Mouse (Mus musculus): Measurements from ENCODE around the gene AC134908.4.

The AC134908.4 gene

DNA sequence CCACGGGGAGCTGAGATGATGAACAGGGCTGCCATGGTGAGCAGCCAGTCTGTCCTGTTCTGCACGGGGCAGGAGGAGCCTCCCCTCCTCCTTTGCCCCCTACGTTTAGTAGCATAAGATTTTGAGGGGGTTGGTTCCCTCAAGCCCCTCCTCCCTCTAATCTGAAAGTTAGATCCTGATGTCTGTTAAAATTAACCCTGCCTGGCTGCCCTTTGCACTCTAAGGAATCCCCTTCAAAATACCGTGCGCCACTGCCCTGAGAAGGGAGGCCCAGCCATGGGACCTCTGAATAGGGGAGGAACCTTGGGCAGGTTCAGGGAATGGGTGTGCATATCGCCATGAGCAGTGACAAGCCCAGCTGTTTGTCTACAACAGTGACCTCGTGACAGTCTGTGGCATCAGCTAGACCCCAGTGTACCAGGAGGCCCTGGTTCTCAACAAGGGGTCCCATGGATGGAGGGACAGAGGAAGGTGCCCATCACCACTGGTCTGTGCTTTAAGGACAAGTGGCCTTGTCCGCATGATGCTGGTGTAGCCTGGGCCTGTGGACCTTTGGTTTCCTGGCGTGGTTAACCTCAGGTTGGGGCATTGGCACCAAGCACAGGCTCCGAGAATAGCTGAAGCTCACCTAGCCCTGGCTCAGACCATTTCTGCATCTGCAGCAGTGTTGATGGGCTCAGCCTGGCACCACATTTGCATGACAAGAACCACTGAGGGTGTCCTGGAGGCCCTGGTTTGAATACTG is 20.0 kb downstream of the AC134908.4 start:
- DNase-seq (ENCODE audit: low read depth, low spot score), result no peak

DNA sequence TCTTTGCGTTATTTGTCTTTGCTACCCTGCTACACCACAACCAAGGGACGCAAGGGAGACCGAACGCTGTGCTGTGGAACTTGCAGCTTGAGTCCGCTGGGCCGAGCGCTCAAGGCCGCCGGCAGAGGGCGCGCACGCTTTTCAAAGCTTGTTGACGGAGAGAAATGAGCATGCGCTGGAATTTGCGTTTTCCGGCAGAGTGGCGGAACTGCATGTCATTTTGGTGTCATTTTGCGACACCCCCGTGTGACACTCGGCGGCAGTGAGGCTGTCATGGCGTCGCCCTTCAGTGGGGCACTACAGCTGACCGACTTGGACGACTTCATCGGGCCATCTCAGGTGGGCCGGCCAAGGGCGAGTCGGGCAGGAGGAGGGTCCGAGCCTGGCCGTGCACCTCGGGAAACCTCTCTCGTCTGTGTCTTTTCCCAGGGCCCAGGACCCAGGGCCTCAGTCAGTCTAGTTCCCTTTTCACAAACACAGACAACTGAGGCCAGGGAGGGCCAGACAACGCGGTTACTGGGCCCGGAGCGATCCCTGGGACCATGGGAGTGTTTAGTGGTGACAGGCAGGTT is 21.8 kb downstream of the AC134908.4 start, which contains the start of gene Narfl:
Gene Narfl (plus strand): TSS at position 228 of the 572 bp plus-strand sequence.
- peak; percentile 98 for DNase-seq (ENCODE audit: low read depth, low spot score)

- no peak for DNase-seq (ENCODE audit: low read depth, low spot score)
Measured at GRCm38 (mm10) chr17:25769331-25769730, 26.1 kb downstream of the AC134908.4 start.

- no peak for DNase-seq (ENCODE audit: low read depth, low spot score)
Measured at GRCm38 (mm10) chr17:25765886-25766285, 29.6 kb downstream of the AC134908.4 start.

DNA sequence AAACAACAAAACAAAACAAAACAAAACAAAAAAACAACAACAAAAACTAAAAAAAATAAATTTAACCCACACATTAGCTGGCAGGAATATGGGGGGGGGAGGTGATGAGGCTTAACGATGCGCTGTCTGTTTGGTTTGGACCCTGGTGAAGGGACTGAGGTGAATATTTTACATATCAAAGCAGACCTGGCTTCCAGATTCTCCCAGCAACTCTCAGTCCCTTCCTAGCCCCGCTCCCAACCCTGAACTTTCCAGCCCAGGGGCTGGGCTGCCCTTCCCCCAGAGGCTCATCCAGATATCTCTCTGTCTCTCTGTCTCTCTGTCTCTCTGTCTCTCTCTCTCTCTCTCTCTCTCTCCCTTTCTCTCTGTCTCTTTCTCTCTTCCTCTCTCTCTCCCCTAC is 32.9 kb downstream of the AC134908.4 start:
- peak; percentile 60 for DNase-seq (ENCODE audit: low read depth, low spot score)

- DNase-seq (ENCODE audit: low read depth, low spot score), result no peak
Measured at GRCm38 (mm10) chr17:25761561-25761970, 33.9 kb downstream of the AC134908.4 start.

GRCm38 (mm10) chr17:25760148-25760547 is 35.3 kb downstream of the AC134908.4 start:
- DNase-seq (ENCODE audit: low read depth, low spot score), result no peak

DNA sequence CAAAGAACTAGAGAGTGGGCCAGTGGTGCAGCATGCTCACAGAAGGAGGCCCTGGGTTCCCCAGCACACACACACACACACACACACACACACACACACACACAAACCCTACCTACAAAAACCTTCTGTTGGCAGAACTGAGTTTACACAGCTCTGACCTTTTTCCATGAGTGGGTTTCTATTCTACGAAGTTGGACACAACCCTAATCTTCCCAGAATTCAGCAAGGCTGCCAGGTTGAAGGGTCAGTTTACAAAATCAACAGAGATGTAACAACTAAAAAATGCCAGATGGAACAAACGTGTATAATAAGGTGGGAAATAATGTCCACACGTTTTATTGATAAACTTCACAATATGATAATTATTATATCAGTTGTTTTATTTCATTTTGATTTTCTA is 37.8 kb downstream of the AC134908.4 start:
- DNase-seq (ENCODE audit: low read depth, low spot score), result no peak

- DNase-seq (ENCODE audit: low read depth, low spot score), result peak; percentile 99
Measured at GRCm38 (mm10) chr17:25756378-25757242, 38.8 kb downstream of the AC134908.4 start.

DNA sequence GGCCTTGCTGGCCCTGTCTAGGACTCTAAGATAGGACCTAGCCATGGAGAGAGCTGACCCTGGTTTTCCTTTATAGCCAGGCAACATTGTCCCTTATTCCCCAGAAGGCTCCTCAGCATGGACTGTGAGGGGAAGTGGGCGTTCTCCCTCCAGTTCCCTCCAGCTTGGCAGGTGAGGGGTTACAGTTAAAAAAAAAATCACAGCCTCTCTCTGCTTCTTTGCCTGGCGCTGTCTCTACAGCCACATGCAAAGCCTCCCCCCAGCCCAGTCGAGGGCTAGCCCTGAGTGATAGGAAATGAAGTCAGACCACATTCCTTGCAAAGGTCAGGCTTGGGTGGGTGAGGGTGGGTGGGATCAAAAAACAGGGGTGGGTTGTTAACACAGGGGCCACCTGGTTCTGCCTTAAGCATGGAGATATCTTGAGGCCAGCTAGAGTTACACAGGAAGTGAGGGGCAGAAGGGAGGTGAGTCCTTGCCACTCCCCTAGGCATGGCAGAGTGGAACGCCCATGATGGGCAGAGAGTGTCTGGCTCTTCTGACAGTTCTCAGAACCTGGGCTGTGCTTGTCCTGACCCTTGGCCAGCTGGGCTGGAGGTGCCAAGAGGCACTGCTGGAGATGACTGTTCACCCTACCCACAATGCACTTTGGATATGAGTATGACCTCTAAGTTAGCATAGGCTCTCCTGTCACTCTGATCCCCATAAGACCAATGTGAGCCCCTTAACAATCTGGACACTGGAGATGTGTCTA is 39.7 kb downstream of the AC134908.4 start:
- DNase-seq (ENCODE audit: low read depth, low spot score), result peak; percentile 93

GRCm38 (mm10) chr17:25755086-25755485 is 40.4 kb downstream of the AC134908.4 start:
- peak; percentile 86 for DNase-seq (ENCODE audit: low read depth, low spot score)

DNA sequence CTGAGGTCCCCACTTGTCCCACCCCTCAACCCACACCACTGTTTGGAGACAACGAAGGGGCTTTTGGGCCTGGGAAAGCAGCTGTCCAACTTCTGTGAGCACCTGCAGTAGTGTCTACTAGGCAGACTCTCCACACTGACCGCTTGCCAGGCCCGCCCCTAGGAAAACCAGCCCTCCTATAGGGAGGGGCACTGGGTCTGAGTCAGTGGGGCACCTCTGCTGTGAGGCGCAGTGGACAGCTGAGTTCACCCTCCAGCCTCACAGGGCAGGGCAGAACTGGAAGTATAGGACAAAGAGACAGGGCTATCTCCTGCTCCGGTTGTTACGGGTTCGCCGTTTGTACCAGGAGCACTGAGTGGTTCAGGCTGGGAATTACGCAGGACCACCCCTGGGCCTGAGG is 41.2 kb downstream of the AC134908.4 start, which contains the start of gene Msln:
Gene Msln (minus strand): TSS at position 138 of the 400 bp plus-strand sequence.
- DNase-seq (ENCODE audit: low read depth, low spot score), result no peak

DNA sequence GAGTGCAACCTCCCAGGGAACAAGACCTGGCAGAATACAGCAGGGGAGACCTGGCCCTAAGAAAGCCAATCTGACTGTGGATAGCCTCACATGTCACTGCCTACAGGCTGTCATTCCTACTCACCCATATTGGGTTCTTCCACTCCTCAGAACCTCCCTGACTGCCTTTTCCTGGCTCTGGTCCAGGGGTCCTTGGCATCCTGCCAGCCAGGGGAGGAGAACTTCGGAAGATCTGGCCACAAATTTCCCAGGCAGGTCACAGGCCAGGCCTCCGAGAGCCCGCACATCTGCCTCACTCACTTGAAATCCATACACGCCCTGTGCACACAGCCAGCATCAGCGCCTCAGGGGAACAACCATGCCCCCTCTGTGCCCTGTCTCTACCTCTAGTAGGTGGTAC is 44.0 kb downstream of the AC134908.4 start:
- no peak for DNase-seq (ENCODE audit: low read depth, low spot score)

DNA sequence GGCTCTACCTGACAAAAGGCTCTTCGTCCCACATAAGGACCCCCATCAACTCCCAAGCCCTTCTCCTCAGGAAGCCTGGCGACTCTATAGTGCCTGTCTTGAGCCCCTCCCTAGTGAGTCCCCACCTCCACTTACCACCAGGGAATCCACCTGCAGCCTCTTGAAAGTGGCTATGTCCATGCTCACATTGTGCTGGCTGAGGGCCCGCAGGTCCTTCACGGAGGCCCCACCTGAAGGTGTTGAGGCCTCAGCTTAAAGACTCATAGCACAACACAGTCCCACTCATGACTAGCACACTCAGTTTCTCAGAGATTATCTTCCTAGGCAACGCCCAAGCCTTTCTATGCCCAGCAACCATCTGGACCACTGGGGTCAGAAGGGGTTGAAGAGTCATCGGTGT is 46.1 kb downstream of the AC134908.4 start:
- DNase-seq (ENCODE audit: low read depth, low spot score), result no peak

- no peak for DNase-seq (ENCODE audit: low read depth, low spot score)
Measured at GRCm38 (mm10) chr17:25748238-25748637, 47.2 kb downstream of the AC134908.4 start.

DNA sequence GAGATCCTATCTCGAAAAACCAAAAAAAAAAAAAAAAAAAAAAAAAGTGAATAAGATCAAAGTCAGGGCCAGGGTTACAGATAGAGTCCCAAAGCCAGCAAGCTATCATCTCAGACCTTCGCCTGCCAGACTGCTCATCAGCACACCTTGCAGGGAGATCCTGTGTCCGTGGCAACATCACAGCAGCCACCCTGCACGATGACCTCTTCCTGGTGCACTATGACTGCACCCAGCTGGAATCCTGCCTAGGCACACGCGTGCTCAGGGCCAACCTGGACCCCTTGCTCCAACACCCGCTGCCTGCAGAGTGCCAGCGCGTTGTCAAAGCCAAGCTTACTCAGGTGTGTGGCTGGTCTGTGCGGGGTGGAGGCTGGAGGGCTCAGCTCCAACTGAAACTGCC is 51.1 kb downstream of the AC134908.4 start:
- no peak for DNase-seq (ENCODE audit: low read depth, low spot score)

GRCm38 (mm10) chr17:25743831-25744230 is 51.6 kb downstream of the AC134908.4 start:
- DNase-seq (ENCODE audit: low read depth, low spot score), result no peak

GRCm38 (mm10) chr17:25741471-25741870 is 54.0 kb downstream of the AC134908.4 start:
- peak; percentile 67 for DNase-seq (ENCODE audit: low read depth, low spot score)

All from R1 (cell line).